Mouse (Mus musculus) ovary, postnatal 14 days (tissue): ENCODE measurements around the gene Nme7.

Experiments
- DNase-seq: peaks from one replicate; pipeline ENCODE4 v3.0.0; 2022; ENCODE audit warnings: low spot score

Nme7 gene

DNA sequence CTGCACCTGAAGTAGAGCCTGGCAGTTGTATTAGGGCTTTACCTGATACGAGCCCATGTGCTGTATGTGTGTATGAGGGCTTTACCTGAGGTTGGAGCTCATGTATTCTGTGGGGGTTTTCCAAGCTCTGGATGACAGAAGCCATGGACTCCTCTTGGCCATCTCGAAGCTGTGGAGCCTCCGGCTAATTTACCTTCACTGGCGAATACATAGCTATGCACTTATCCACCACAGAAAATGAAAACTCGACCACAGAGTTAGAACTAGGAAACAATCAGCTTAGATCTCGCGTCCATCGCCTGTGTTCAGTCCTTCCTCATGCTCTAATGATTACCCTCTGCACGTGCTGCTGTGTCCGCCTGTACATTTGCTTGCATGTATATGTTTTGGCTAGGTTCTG, 80.4 kb downstream of the Nme7 start:
- no peak for DNase-seq

DNA sequence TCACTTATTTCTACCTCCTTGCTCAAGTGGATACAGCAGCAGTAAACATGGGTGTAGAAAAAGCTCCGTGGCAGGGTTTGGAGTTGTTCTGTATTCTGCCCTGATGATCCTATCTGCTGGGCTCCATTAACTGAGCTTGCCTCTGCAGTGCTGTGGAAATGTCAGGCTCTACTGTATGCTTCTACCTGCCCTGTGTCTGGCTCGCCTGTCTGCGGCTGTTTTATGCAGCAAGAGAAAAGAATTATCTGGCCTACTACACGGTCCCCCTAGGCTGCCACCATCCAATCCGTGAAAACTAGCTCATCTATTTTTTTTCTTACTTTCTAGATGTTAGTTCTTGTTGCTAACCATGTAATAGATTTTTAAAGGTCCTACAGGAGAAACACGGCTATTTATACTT, 81.1 kb downstream of the Nme7 start:
- DNase-seq: no peak

DNA sequence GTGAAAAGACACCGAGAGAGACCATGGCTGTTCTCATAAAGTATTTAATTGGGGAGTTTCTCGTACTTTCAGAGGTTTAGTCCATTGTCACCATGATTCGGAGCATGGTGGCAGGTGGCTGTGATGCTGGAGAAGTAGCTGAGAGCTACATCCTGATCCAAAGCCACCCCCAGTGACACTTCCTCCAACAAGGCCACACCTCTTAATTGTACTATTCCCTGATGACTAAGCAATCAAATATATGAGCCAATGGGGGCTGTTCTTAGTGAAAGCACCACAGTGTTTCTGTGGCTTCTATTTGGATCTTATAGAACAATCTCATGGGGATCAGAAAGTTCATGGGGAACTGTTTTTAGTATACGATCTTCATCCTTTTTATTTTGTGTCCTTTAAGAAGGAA, 85.8 kb downstream of the Nme7 start:
- no peak for DNase-seq

DNA sequence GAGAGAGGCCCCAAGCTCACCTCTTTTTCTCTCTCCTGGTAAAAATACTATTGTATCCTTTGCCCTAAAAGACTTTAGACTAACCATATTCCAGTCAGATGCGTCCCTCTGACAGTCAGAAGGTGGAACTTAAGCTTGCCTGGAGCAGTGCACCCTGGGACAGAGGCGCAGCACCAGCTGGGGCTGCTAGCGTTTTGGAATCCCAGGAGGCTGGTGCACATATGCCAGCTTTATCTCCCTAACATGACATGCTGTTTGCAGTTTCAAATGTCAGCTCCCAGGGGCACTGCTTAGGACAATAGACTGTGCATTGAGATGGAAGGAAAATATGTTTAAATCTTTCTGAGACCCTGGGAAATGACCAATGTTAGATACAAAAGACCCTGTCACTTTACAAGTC, 88.3 kb downstream of the Nme7 start:
- no peak for DNase-seq

DNA sequence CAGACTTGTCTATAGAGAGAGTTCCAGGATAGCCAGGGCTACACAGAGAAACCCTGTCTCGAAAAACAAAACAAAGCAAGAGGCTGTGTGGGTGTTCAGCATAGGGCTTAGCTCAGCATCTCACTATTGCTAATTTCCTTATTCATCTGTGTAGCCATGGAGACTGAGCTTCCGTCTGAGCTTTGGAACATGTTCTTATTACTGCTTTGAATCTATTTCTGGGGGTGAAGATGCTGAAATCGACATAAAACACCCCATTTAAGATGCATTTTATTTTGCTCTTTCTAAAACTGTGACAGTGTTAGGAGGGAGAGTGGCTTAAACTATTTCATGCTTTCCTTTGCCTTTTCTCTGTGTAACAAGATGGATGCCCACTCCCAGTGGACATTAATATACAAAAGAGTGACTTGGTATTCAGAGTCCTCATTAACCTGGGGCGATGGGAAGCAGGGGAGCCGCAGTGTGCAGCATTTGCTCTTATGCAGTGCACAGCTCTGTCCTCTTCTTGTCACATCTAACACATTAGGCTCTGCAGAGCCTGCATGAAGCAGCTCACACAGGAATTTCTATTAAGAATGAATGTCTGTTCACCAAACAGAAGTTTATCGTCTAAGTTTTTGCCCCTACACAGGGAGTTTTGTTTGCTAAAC, 91.3 kb downstream of the Nme7 start:
- DNase-seq: no peak

DNA sequence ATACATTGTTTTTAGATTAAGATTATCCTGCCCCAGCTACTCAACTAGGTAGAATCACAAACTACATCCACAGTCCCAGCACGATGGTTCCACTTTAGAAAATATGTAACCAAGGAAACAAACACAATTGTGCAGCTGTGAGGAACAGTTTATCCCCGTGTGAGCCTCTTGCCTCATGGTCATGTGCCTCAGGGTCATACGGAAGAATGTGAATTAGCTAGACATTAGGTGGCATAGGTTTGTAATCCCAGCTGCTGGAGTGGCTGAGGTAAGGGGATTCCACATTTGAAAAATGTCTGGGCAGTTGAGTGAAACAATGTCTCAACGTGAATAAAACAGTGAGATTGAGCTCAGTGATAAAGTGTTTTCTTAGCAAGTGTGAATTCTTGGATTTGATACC, 93.8 kb downstream of the Nme7 start:
- no peak for DNase-seq

DNA sequence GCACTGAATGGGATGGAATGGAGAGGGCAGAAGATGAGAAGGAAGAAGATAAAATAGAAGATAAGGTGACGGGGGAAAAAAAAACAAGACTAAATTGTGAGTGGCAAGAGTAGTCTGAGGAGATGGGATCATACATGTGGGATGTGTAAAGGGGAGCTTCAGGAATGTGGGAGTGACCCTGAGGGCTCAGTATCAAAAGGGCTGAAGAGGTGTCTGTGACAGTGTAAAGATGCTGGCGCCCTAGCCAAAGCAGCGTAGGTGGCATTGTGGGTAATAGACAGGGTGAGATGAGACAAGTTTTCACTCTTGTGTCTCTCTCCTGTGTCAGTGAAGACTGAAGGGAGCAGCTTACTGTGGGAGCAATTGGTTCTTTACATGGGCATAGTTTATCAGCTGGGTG, 95.7 kb downstream of the Nme7 start:
- DNase-seq: no peak

DNA sequence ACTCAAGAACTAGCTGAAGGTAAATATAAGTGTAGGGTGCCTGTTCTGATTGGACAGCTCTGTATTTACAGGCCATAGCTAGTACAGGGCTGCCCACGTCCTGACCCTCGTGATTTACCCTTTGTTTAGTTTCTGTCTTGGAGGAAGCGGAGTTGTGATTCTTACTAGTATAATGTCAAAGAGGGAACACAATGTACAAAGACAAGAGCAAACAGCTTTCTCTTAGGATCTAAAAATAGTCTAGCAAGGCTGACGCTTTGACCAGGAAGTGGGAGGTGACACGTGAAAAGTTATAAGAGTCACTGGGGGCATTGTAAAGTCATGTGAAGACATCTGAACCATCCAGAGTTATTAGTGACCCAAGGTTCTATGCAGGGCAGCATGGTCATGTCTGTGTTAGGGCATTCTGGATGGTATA, 101.5 kb downstream of the Nme7 start:
- no peak for DNase-seq

DNA sequence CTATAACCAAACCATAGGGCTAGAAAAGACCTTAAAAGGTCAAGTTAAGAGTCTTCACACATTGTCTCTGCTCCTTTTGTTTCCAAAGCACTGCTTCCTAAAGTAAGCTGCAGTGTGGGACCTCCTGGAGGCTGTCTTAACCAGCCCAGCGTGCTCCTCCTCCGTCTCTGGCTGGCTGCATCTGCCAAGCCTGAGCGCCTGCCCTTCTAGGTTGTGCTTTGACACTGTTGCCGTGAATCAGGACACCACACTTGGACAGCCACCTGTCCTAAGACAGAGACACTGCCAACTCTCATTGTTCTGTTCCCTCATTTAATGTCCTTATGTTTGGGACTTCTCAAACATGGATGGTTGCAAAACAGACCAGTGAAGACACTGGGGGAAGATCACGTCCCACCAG, 102.6 kb downstream of the Nme7 start:
- DNase-seq: no peak

DNA sequence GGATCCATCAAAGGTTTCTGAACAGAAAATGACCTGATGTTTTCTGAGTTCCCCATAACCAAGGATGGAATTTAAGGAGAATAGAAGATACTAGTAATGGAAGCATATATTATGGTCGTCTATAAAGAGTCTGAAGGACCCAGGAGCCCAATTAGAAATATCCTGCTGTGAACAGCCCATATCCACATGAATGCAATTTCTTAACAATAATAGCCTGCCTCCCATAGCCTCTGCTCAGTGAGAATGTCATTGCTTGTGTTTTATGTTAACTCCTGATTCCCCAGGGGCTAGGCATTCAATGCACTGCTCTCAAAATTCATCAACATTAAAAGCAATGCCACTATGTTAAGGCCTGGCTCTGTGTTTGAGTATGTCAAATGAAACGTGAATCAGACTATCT, 104.7 kb downstream of the Nme7 start:
- no peak for DNase-seq

DNA sequence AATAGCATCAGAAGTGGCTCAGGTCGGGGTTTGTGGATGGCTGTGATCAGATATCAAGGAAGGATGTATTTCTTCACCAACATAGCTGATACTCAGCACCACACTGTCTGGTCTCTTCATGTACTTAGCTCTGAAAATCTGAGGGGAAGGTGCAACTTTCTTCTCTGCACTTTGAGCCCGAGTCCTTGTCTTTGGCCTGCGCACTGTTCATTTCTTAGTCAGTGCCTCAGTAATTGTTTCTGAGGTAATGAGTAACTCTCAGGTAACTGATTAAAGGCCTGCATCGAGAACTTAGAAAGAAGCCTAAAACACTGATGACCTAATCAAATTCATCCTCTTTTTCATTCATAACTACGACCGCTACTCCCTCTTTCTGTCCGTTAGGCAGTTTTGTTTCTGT, 107.4 kb downstream of the Nme7 start:
- DNase-seq: no peak

DNA sequence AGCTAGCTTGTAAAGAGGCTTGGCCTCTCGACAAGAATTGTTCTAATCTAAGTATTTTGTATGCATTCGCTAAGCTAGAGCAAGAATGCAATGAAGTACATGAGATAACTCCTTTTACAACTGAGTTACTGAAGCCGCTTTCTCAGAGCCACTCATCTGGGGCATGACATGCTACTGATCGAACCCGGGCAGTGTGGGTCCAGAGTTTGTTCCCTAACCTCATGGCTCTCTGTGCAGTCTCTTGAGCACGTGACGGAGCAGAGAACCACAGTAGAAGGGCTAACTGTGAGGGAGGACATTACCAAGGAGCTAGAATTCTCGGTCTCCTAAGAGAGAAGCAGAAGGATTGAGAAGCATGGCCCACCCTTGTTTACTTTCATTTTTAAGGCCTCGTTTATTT, 109.0 kb downstream of the Nme7 start:
- no peak for DNase-seq

DNA sequence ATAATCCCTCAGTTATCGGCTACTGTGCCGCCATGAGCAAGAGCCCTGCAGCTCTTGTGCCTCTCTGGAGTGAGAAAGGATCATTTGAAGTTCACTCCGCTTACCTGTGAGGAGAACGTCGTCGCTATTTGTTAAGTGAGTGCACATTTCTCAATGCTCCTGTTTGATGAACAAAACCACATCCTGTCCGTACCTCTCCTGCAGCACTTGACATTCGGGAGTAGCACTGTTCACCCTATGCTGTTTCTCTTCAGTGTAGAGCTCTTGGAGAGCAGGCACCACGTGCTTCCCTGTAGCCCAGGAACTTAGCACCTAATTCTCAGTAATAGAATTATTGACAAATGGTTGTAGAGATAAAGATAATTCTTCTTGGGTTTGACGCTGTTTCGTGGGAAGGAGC, 109.7 kb downstream of the Nme7 start:
- DNase-seq: no peak

DNA sequence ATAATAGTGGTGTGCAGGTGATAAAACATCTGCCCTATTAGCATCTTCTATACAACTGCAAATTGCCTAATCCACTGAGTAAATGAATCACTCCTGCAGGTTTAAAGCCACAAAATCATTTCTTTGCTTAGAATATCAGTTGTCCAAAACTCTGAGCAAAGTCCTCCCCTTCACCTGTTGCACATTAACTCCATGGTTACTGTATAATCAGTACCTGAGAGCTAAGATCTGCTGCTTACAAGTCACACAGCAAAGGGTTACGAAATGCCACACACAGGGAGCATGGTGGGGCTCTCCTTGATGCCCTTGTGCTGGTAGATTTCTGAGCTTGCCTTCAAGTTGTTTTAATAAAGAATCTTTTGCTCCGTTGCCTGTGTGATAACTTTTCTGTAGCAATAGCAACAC, 111.4 kb downstream of the Nme7 start:
- DNase-seq: no peak

DNA sequence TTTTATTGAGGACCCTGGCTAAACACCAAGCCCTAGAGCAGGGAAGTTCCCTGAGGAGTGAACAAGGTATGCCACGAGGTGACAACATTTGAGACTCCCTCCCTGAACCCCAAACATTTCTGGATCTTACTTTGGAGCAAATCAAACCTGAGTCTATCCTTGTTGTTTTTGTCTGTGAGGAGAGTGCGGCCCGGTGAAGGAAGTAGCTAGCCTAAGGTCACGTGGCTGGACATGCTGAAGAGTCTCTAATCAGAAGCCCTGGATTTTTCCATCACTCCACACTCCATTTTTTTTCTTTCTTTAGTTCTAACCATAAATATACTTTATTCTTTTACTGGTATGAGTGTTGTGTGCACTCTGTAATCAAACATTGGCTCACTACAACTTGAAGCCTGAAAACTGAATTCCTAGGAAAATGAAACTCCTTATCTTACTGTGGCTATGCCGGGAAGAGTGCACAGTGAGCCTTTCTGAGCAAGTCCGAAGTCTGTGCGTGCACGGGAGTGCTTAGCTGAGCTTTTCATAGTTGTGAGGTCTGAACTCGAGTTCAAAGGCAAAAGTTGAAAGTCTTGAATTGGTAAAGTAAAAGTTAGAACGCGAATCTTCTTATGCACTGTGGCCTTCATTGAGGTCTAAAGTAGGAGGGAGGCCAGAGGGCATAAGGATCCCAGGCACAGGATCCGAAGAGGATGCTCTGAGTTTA, 112.9 kb downstream of the Nme7 start:
- no peak for DNase-seq

DNA sequence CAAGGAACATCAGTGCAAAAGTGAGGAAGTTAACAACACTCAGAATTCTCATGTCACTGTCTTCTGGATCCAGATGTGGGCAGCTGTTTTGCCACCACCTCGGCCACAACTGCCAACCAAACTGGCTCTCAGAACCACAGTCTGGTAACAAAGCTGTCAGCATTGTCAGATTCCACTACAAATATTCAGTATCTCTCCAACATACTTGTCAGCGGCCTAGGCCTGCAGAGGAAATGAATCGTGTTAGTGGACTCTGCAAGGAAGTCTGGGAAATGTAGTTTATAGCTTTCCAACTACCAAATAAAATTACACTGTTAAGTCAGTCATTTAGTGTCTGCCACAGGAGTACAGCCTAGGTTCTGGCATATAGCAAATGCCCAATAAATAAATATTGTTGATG, 113.7 kb downstream of the Nme7 start:
- DNase-seq: no peak

DNA sequence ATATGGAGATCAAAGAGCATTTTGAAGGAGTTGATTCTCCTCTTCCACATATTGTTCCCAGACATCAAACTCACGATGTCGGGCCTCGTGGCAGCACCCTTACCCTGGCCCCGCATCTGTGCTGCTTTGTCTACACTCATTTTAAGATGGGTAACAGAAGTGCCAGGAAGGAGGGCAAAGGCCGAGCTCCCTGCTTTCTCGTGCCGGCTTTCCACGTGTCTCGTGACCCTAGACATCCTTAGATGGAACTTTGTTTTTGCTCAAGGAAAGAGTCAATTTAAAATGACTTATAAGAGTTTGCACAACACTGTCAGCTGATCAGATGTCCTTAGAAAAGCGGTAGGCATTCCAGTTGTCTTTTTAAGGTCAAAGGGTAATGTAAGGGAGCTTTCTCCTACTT, 114.4 kb downstream of the Nme7 start:
- DNase-seq: no peak

DNA sequence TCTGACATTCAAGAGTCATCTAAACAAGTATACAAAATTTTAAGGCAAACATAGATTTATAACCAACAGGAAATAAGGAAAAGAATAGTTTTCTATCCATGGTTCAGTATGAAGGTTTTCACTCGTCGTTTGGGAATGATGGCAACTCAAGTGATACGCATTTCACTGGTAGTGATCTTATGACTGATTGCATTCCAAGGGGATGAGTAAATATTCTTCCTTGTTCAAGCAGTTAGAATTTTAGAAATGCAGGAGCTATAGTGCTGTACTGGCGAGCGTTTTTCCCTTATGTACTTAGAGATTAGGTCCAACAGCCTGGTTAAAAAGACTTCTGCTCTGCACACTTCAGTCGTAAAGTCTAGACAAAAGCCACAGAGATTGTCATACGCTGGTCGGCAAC, 115.5 kb downstream of the Nme7 start:
- DNase-seq: no peak

DNA sequence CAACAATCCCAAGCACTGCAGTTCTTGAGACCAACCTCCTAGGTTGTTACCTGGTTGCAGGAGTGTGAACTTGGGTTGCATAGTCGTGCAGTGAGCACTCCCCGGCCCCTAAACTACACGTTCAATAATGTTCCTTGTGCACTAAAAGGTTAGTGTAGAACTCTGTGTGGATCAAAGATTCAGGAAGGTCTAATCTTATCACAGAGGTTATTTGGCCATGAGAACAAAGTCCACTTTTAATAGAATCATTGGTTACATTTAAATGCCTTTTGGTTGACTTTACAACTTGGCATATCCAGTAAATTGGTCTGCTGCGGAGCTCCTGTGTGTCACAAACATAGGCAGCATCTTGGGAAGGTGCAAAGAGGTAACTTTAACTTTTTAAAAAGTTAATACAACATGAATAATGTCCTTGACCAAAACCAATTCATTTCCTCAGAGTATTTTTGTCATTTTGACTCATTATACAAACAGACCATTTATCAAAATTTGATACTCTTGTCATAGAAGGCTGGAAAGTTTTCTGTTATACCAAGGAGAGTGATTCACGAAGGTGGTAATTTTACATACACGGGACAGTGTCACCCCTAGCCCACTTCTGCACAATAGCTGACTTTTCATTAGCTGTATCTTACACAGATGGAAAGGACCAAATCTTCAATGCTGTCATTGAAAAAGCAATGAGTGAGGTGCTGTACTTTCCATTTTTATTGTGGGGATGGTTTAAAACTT, 116.9 kb downstream of the Nme7 start:
- no peak for DNase-seq

DNA sequence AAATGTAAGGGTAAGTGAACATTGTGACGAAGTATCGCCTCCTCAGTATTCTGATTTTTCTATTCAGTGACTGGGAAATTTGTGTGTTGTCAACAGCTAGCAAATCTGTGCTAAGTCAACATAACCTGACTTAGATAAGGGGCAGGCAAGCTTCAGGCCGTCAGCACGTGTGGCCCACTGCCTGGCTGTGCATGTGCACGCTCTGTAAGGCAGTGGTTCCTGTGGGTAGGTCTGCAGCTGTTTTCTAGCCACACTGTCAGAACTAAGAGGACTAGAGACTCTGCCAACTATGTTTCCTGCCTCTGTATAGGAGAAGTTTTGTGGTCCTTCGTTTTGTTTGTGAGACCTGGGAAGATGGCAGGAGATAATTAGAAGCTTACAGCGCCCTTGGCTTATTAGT, 122.3 kb downstream of the Nme7 start:
- no peak for DNase-seq

DNA sequence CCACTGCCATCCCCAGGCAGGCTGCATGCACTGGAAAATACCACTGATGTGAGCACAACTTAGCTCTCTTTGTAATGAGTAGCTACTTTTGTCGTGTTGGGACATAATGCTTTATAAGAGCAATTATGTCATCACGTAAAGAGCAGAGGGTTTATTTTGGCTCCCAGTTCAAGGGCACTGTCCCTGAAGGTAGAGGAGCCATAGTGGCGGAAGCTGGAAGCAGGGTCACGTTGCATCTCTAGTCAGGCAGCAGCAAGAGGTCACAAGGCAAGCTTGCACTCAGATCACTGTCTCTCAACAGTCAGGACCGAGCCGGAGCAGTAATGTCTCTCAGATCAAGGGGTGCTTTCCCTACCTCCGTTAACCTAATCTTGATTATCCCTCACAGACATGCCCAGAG, 123.9 kb downstream of the Nme7 start:
- no peak for DNase-seq

DNA sequence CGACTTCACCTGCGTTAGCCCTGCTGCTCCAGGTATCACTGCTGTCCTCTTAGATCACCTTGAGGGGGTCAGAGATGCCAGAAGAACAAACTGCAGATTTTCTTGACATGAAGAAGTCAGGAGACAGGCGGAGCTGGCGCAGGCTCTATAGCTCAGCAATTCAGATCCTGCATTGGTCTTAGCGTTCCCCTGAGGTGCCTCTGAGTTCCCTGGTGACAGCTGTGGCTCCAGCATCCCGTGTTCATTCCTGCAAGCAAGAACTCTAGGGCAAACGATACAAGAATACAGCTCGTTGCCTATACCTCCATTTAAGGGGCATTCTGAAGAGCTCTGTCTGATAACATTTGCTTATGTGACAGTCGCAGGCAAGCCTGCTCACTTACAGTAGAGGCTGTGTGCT, 124.7 kb downstream of the Nme7 start:
- DNase-seq: no peak

DNA sequence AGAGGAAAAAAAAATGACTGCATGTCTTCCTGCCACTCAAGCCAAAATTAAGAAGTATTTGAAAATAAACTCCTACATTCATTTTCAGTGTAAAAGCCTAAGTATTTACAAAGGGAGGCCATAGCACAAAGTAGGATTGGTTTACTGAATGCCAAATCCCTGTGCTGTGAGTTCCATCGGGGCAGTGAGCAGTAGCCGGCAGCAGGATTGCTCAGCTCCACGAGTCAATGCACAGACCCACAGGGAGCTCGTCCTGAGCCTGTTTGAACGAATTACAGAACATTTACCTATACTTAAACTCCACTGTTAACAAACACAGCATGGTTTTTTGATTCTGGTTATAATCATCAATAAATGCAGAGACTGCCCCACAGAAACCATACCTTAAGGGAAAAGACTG, 128.7 kb downstream of the Nme7 start:
- no peak for DNase-seq

DNA sequence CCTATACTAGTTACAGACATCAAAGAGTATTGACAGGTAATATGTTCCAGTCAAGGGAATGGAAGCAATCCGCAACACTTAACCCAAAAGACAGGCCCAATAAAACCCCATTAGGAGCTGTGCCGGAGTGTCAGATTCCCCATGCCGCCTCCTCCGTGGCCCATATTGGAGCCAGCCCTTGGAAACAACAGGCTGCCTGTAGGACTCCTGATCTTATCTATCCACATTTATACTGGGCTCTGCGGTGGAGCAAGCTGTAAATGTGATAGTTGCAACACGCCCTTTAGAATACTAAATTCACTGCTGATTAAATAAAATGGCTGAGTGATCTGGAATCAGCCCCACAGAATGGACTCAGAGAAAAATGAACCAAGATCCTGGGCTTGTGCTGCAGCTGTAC, 130.1 kb downstream of the Nme7 start:
- DNase-seq: no peak
